Mouse (Mus musculus): ENCODE results near the gene Rras. TPM values are rescaled to one million over a fixed set of nuclear protein-coding genes. Genes with fewer than 3 reads are reported as not detected.
A peak's percentile ranks its signal among the peaks of the same experiment; 100 is the strongest.

Rras gene
- polyA plus RNA-seq, 1 experiment from 2014 or later = 15.5 TPM

DNA sequence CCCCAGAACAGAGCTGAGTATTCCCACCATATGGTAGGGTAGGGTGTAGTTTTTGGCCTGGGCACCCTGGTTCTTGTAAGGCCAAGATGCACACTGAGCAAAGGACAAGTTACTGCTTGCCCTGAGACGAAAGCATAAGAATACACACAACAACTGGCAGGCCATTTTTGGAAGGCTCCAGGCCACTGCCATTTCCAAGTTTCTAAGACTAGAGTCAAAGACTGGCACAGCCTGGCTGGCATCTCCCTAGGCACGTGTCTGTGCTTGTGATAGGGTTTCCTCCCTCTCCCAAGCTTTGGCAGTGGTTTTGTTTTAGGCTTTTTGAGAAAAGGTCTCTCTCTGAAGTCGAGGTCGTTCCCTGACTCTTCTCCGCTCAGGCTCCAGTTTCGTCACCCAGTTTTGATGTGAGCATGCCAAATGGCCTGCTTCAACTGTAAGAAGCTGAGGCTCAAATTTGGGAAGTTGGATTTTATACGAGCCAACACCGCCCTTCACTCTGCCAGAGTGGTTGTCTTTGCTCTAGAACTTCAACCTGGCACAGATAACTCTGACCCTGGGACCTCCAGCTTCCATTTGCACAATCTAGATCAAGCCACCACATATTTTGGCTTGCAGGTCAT is 8.0 kb downstream of the Rras start:
- H3K27ac ChIP-seq (ENCODE audit: low read depth, low read length) = no peak overlapping the region
- WGBS = 84% methylated on average over 8 of the region's 8 CpGs
- H3K4me3 ChIP-seq (ENCODE audit: low read depth, low read length) = no peak overlapping the region

GRCm38 (mm10) chr7:45026256-45026655 is 8.5 kb downstream of the Rras start:
- peaks cover 29% of the 10 kb centered on the region for H3K36me3 ChIP-seq (ENCODE audit: control insufficient read depth, insufficient read depth, low read length)
- H3K27ac ChIP-seq (ENCODE audit: low read depth, low read length) = no peak overlapping the region
- ATAC-seq (replicated peaks; ENCODE audit: low FRiP score) = no peak

More for the DNA sequence above, 8.0 kb downstream of the Rras start:
- Histone ChIP-seq H3K4me1 (replicated peaks; ENCODE audit: control insufficient read depth, insufficient read depth, low read length) (no peaks in the 10 kb centered on the region), H3K36me3 (ENCODE audit: control insufficient read depth, insufficient read depth, low read length) (peaks cover 23% of the 10 kb centered on the region), H3K27me3 (ENCODE audit: control insufficient read depth, insufficient read depth, low read length) (no peaks in the 10 kb centered on the region), H3K9me3 (ENCODE audit: control insufficient read depth, low read length) (no peaks in the 10 kb centered on the region), H3K9ac (ENCODE audit: low read length) (no peak overlapping the region), H3K4me2 (ENCODE audit: low read depth, low read length, severe bottlenecking) (no peak overlapping the region)
- no peak for ATAC-seq (replicated peaks; ENCODE audit: low FRiP score)
- no peak for DNase-seq (ENCODE audit: low spot score)

GRCm38 (mm10) chr7:45027761-45028160 is 10.0 kb downstream of the Rras start:
- DNase-seq (ENCODE audit: low spot score) (no peak), ATAC-seq (replicated peaks; ENCODE audit: low FRiP score) (no peak)
- Histone ChIP-seq H3K4me3 (ENCODE audit: low read depth, low read length) (no peak overlapping the region), H3K36me3 (ENCODE audit: control insufficient read depth, insufficient read depth, low read length) (peaks cover 36% of the 10 kb centered on the region), H3K9me3 (ENCODE audit: control insufficient read depth, low read length) (no peaks in the 10 kb centered on the region), H3K9ac (ENCODE audit: low read length) (no peak overlapping the region), H3K4me1 (replicated peaks; ENCODE audit: control insufficient read depth, insufficient read depth, low read length) (no peaks in the 10 kb centered on the region), H3K27ac (ENCODE audit: low read depth, low read length) (no peak overlapping the region), H3K4me2 (ENCODE audit: low read depth, low read length, severe bottlenecking) (no peak overlapping the region), H3K27me3 (ENCODE audit: control insufficient read depth, insufficient read depth, low read length) (no peaks in the 10 kb centered on the region)
- WGBS = 93% methylated on average over 9 of the region's 9 CpGs

More at GRCm38 (mm10) chr7:45026256-45026655, 8.5 kb downstream of the Rras start:
- Histone ChIP-seq H3K27me3 (ENCODE audit: control insufficient read depth, insufficient read depth, low read length) (no peaks in the 10 kb centered on the region), H3K9me3 (ENCODE audit: control insufficient read depth, low read length) (no peaks in the 10 kb centered on the region), H3K4me3 (ENCODE audit: low read depth, low read length) (no peak overlapping the region), H3K4me2 (ENCODE audit: low read depth, low read length, severe bottlenecking) (no peak overlapping the region), H3K4me1 (replicated peaks; ENCODE audit: control insufficient read depth, insufficient read depth, low read length) (no peaks in the 10 kb centered on the region), H3K9ac (ENCODE audit: low read length) (no peak overlapping the region)
- DNase-seq (ENCODE audit: low spot score) = no peak
- 62% methylated on average over 2 of the region's 2 CpGs for WGBS

DNA sequence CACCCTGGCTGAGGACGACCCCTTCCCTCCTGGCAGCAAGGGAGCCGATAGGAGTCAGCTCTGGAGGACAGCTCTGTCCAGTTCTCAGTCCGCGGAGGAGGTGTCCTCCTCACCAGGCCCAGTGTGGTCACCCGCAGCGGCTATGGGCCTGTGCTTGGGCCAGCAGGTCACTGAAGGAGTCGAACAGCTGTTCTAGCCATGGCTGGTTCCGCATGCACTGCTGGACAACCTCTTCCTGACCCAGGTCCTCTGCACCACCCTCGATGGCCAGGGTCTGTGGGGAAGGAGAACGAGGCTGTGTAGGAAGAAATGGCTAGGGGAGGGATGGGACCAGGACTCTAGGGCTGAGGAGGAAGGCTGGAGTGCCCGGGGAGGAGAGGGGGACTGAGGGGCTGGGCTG is 10.6 kb downstream of the Rras start:
- Histone ChIP-seq H3K27me3 (ENCODE audit: control insufficient read depth, insufficient read depth, low read length) (no peaks in the 10 kb centered on the region), H3K4me1 (replicated peaks; ENCODE audit: control insufficient read depth, insufficient read depth, low read length) (no peaks in the 10 kb centered on the region), H3K9ac (ENCODE audit: low read length) (no peak overlapping the region), H3K9me3 (ENCODE audit: control insufficient read depth, low read length) (no peaks in the 10 kb centered on the region), H3K4me3 (ENCODE audit: low read depth, low read length) (no peak overlapping the region), H3K36me3 (ENCODE audit: control insufficient read depth, insufficient read depth, low read length) (peaks cover 40% of the 10 kb centered on the region), H3K4me2 (ENCODE audit: low read depth, low read length, severe bottlenecking) (no peak overlapping the region), H3K27ac (ENCODE audit: low read depth, low read length) (no peak overlapping the region)
- WGBS = 96% methylated on average over 11 of the region's 11 CpGs
- no peak for DNase-seq (ENCODE audit: low spot score)
- ATAC-seq (replicated peaks; ENCODE audit: low FRiP score) = no peak

GRCm38 (mm10) chr7:45029995-45030394 is 12.2 kb downstream of the Rras start:
- Histone ChIP-seq H3K4me1 (replicated peaks; ENCODE audit: control insufficient read depth, insufficient read depth, low read length) (no peaks in the 10 kb centered on the region), H3K4me3 (ENCODE audit: low read depth, low read length) (no peak overlapping the region), H3K9ac (ENCODE audit: low read length) (no peak overlapping the region), H3K36me3 (ENCODE audit: control insufficient read depth, insufficient read depth, low read length) (peaks cover 55% of the 10 kb centered on the region), H3K9me3 (ENCODE audit: control insufficient read depth, low read length) (no peaks in the 10 kb centered on the region), H3K27ac (ENCODE audit: low read depth, low read length) (no peak overlapping the region), H3K4me2 (ENCODE audit: low read depth, low read length, severe bottlenecking) (no peak overlapping the region), H3K27me3 (ENCODE audit: control insufficient read depth, insufficient read depth, low read length) (no peaks in the 10 kb centered on the region)
- no peak for ATAC-seq (replicated peaks; ENCODE audit: low FRiP score)
- WGBS = 94% methylated on average over 6 of the region's 6 CpGs
- no peak for DNase-seq (ENCODE audit: low spot score)

GRCm38 (mm10) chr7:45030857-45031256 is 13.1 kb downstream of the Rras start:
- H3K9ac ChIP-seq (ENCODE audit: low read length) = no peak overlapping the region
- no peaks in the 10 kb centered on the region for H3K9me3 ChIP-seq (ENCODE audit: control insufficient read depth, low read length)
- 95% methylated on average over 8 of the region's 8 CpGs for WGBS

GRCm38 (mm10) chr7:45033722-45034359 is 16.1 kb downstream of the Rras start:
- WGBS = 94% methylated on average over 19 of the region's 19 CpGs
- DNase-seq (ENCODE audit: low spot score) = peak; percentile 53
- no peak for ATAC-seq (replicated peaks; ENCODE audit: low FRiP score)
- no peak overlapping the region for H3K4me2 ChIP-seq (ENCODE audit: low read depth, low read length, severe bottlenecking)
- no peaks in the 10 kb centered on the region for H3K27me3 ChIP-seq (ENCODE audit: control insufficient read depth, insufficient read depth, low read length)
- no peak overlapping the region for H3K27ac ChIP-seq (ENCODE audit: low read depth, low read length)
- H3K4me1 ChIP-seq (replicated peaks; ENCODE audit: control insufficient read depth, insufficient read depth, low read length) = no peaks in the 10 kb centered on the region
- no peak overlapping the region for H3K9ac ChIP-seq (ENCODE audit: low read length)
- no peaks in the 10 kb centered on the region for H3K9me3 ChIP-seq (ENCODE audit: control insufficient read depth, low read length)
- H3K36me3 ChIP-seq (ENCODE audit: control insufficient read depth, insufficient read depth, low read length) = peaks cover 55% of the 10 kb centered on the region
- H3K4me3 ChIP-seq (ENCODE audit: low read depth, low read length) = no peak overlapping the region

More at GRCm38 (mm10) chr7:45030857-45031256, 13.1 kb downstream of the Rras start:
- no peaks in the 10 kb centered on the region for H3K27me3 ChIP-seq (ENCODE audit: control insufficient read depth, insufficient read depth, low read length)
- DNase-seq (ENCODE audit: low spot score) = no peak
- no peaks in the 10 kb centered on the region for H3K4me1 ChIP-seq (replicated peaks; ENCODE audit: control insufficient read depth, insufficient read depth, low read length)
- no peak overlapping the region for H3K27ac ChIP-seq (ENCODE audit: low read depth, low read length)
- no peak for ATAC-seq (replicated peaks; ENCODE audit: low FRiP score)
- no peak overlapping the region for H3K4me2 ChIP-seq (ENCODE audit: low read depth, low read length, severe bottlenecking)
- H3K36me3 ChIP-seq (ENCODE audit: control insufficient read depth, insufficient read depth, low read length) = peaks cover 59% of the 10 kb centered on the region
- H3K4me3 ChIP-seq (ENCODE audit: low read depth, low read length) = no peak overlapping the region

- ATAC-seq (replicated peaks; ENCODE audit: low FRiP score) = no peak
- H3K27me3 ChIP-seq (ENCODE audit: control insufficient read depth, insufficient read depth, low read length) = no peaks in the 10 kb centered on the region
- H3K4me3 ChIP-seq (ENCODE audit: low read depth, low read length) = no peak overlapping the region
- H3K36me3 ChIP-seq (ENCODE audit: control insufficient read depth, insufficient read depth, low read length) = peaks cover 49% of the 10 kb centered on the region
- no peaks in the 10 kb centered on the region for H3K9me3 ChIP-seq (ENCODE audit: control insufficient read depth, low read length)
- H3K27ac ChIP-seq (ENCODE audit: low read depth, low read length) = no peak overlapping the region
- H3K9ac ChIP-seq (ENCODE audit: low read length) = no peak overlapping the region
- H3K4me2 ChIP-seq (ENCODE audit: low read depth, low read length, severe bottlenecking) = no peak overlapping the region
- no peak for DNase-seq (ENCODE audit: low spot score)
- 92% methylated on average over 3 of the region's 3 CpGs for WGBS
- H3K4me1 ChIP-seq (replicated peaks; ENCODE audit: control insufficient read depth, insufficient read depth, low read length) = no peaks in the 10 kb centered on the region
Observed at GRCm38 (mm10) chr7:45035631-45036030, 17.9 kb downstream of the Rras start.

- WGBS = 93% methylated on average over 11 of the region's 11 CpGs
- H3K4me2 ChIP-seq (ENCODE audit: low read depth, low read length, severe bottlenecking) = no peak overlapping the region
- no peaks in the 10 kb centered on the region for H3K9me3 ChIP-seq (ENCODE audit: control insufficient read depth, low read length)
- H3K4me3 ChIP-seq (ENCODE audit: low read depth, low read length) = no peak overlapping the region
- H3K4me1 ChIP-seq (replicated peaks; ENCODE audit: control insufficient read depth, insufficient read depth, low read length) = no peaks in the 10 kb centered on the region
- no peak for ATAC-seq (replicated peaks; ENCODE audit: low FRiP score)
- H3K9ac ChIP-seq (ENCODE audit: low read length) = no peak overlapping the region
- H3K27me3 ChIP-seq (ENCODE audit: control insufficient read depth, insufficient read depth, low read length) = no peaks in the 10 kb centered on the region
- H3K27ac ChIP-seq (ENCODE audit: low read depth, low read length) = no peak overlapping the region
- H3K36me3 ChIP-seq (ENCODE audit: control insufficient read depth, insufficient read depth, low read length) = peaks cover 46% of the 10 kb centered on the region
- DNase-seq (ENCODE audit: low spot score) = no peak
Observed at GRCm38 (mm10) chr7:45036702-45037101, 18.9 kb downstream of the Rras start.
